Mouse (Mus musculus): ENCODE measurements around the gene Abhd8. TPM values are rescaled to one million over a fixed set of nuclear protein-coding genes. Genes with fewer than 3 reads are reported as not detected.

Abhd8 gene
- polyA plus RNA-seq (2012; ENCODE audit: insufficient read depth, insufficient read length, low replicate concordance, missing spikeins), result not detected in 2 replicates

DNA sequence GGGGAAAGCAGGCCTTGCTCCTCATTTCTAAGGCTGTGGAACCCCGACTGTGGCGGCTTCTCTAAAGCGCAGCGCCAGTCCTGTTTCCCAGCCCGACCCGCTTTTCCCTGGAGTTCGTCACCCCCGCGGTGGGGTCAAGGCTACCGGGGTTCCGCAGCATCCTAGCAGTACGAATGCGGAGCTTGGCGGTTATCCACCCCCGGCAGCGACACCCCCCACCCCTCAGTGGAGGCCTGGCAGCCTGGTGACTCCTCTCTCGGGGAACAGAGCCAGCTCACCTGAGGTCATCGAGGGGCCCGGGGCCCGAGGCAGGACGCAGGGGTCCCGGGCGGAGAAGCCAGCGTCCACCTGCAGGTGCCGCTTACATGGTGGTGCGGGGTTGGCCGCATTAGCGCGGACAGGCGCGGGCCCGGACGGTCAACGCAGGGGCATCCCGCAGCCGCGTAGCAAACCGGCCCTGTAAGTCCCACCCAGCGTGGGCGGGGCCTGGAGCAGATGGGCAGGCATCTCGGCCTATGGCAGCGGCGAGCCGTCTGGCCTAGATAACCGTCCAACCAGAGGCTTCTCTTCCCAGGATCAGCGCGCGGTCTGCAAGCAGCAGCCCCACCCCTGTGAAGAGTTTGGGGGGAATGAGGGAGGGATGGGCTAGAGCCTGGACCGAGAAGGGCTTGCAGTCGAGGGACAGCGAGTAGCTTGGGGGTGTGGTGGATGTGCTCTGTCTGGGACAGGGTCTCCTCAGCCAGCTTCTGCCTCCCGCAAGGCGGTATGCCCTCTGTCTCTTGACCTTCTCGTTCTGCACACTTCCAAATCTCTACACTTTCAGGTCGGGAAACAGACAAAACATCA is at the start of gene Abhd8:
Gene Abhd8 (minus strand): TSS at position 468 of the 846 bp plus-strand sequence.
- Histone ChIP-seq H3K4me3 (ENCODE audit: insufficient read depth, low read depth, low read length) (peak within 1 kb of the TSS; percentile 90), H3K4me1 (ENCODE audit: control insufficient read depth, insufficient read depth, low read length) (peaks cover 34% of the 10 kb centered on the region), H3K27ac (ENCODE audit: insufficient read depth, low read depth, low read length) (peak within 1 kb of the TSS; percentile 85)
- WGBS, result under 1% methylated on average over 53 of the region's 55 CpGs
- TF ChIP-seq POLR2A (IDR thresholded peaks at IDR 0.05; ENCODE audit: insufficient read depth, low read depth, low read length) (peak; percentile 54), CTCF (IDR thresholded peaks at IDR 0.05; ENCODE audit: insufficient read depth, low read depth, low read length) (0 out of 2 replicates have a peak, but pooled peaks have one; percentile 5)

GRCm38 (mm10) chr8:71511644-71512043 is 48.2 kb upstream of the Abhd8 start, which contains the start of gene Plvap:
Gene Plvap, minus strand, starts transcription at chr8:71511752.
- 80% methylated on average over 14 of the region's 14 CpGs for WGBS
- no peak for TF ChIP-seq CTCF (IDR thresholded peaks at IDR 0.05; ENCODE audit: insufficient read depth, low read depth, low read length)

GRCm38 (mm10) chr8:71509316-71509715 is 45.9 kb upstream of the Abhd8 start:
- H3K27ac ChIP-seq (ENCODE audit: insufficient read depth, low read depth, low read length), result no peak overlapping the region
- no peak for TF ChIP-seq POLR2A (IDR thresholded peaks at IDR 0.05; ENCODE audit: insufficient read depth, low read depth, low read length)
- TF ChIP-seq CTCF (IDR thresholded peaks at IDR 0.05; ENCODE audit: insufficient read depth, low read depth, low read length), result no peak
- peaks cover 8% of the 10 kb centered on the region; the same call in 1 of the 2 replicates for H3K4me1 ChIP-seq (ENCODE audit: control insufficient read depth, insufficient read depth, low read length)
- WGBS, result 74% methylated on average over 2 of the region's 2 CpGs
- H3K4me3 ChIP-seq (ENCODE audit: insufficient read depth, low read depth, low read length), result no peak overlapping the region

More at GRCm38 (mm10) chr8:71511644-71512043, 48.2 kb upstream of the Abhd8 start, which contains the start of gene Plvap:
- Histone ChIP-seq H3K27ac (ENCODE audit: insufficient read depth, low read depth, low read length) (no peak within 1 kb of the TSS), H3K4me1 (ENCODE audit: control insufficient read depth, insufficient read depth, low read length) (peaks cover 8% of the 10 kb centered on the region; the same call in 1 of the 2 replicates), H3K4me3 (ENCODE audit: insufficient read depth, low read depth, low read length) (no peak within 1 kb of the TSS)

DNA sequence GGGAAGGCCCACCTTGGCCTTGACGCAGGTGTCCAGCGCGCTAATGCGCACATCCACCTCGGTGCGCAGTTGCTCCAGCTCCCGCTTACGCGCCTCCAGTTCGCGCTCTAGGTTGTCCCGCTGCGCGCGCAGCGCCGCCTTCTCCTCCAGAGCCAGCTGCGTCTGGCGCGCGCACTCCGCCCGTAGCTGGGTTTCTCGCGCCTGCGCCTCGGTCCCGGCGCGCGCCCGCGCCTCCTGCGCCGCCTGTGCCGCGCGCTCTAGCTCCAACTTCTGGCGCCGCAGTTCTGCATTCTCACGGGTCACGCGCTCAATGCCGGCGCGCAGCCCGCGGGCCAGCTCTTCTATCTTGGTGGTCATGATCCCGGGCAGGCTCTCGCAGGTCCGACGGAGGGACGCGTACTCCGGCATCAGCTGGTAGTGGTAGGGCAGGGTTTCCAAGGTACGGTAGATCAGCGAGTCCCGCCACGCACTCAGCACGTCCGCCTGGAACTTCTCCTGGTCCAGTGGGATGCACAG is 44.2 kb upstream of the Abhd8 start:
- Histone ChIP-seq H3K4me3 (ENCODE audit: insufficient read depth, low read depth, low read length) (peak overlapping the region; percentile 55), H3K27ac (ENCODE audit: insufficient read depth, low read depth, low read length) (no peak overlapping the region), H3K4me1 (ENCODE audit: control insufficient read depth, insufficient read depth, low read length) (peaks cover 8% of the 10 kb centered on the region; the same call in 1 of the 2 replicates)
- 0 out of 2 replicates have a peak, but pooled peaks have one; percentile 35 for TF ChIP-seq POLR2A (IDR thresholded peaks at IDR 0.05; ENCODE audit: insufficient read depth, low read depth, low read length)
- TF ChIP-seq CTCF (IDR thresholded peaks at IDR 0.05; ENCODE audit: insufficient read depth, low read depth, low read length), result no peak
- under 1% methylated on average over 61 of the region's 61 CpGs for WGBS

GRCm38 (mm10) chr8:71505979-71506378 is 42.5 kb upstream of the Abhd8 start:
- 57% methylated on average over 4 of the region's 4 CpGs for WGBS
- Histone ChIP-seq H3K4me3 (ENCODE audit: insufficient read depth, low read depth, low read length) (no peak overlapping the region), H3K4me1 (ENCODE audit: control insufficient read depth, insufficient read depth, low read length) (peaks cover 8% of the 10 kb centered on the region; the same call in 1 of the 2 replicates), H3K27ac (ENCODE audit: insufficient read depth, low read depth, low read length) (no peak overlapping the region)
- TF ChIP-seq CTCF (IDR thresholded peaks at IDR 0.05; ENCODE audit: insufficient read depth, low read depth, low read length) (no peak), POLR2A (IDR thresholded peaks at IDR 0.05; ENCODE audit: insufficient read depth, low read depth, low read length) (no peak)

- 94% methylated on average over 4 of the region's 4 CpGs for WGBS
- no peak overlapping the region for H3K4me3 ChIP-seq (ENCODE audit: insufficient read depth, low read depth, low read length)
- no peak for TF ChIP-seq CTCF (IDR thresholded peaks at IDR 0.05; ENCODE audit: insufficient read depth, low read depth, low read length)
- TF ChIP-seq POLR2A (IDR thresholded peaks at IDR 0.05; ENCODE audit: insufficient read depth, low read depth, low read length), result no peak
- no peak overlapping the region for H3K27ac ChIP-seq (ENCODE audit: insufficient read depth, low read depth, low read length)
- peaks cover 8% of the 10 kb centered on the region; the same call in 1 of the 2 replicates for H3K4me1 ChIP-seq (ENCODE audit: control insufficient read depth, insufficient read depth, low read length)
These were observed 41.9 kb upstream of the Abhd8 start for GRCm38 (mm10) chr8:71505326-71505725.

- Histone ChIP-seq H3K27ac (ENCODE audit: insufficient read depth, low read depth, low read length) (no peak overlapping the region), H3K4me1 (ENCODE audit: control insufficient read depth, insufficient read depth, low read length) (0 out of 2 replicates have a peak, but pooled peaks cover 5% of the 10 kb centered on the region), H3K4me3 (ENCODE audit: insufficient read depth, low read depth, low read length) (no peak overlapping the region)
- 89% methylated on average over 4 of the region's 4 CpGs for WGBS
- TF ChIP-seq POLR2A (IDR thresholded peaks at IDR 0.05; ENCODE audit: insufficient read depth, low read depth, low read length) (no peak), CTCF (IDR thresholded peaks at IDR 0.05; ENCODE audit: insufficient read depth, low read depth, low read length) (no peak)
These were observed 40.9 kb upstream of the Abhd8 start for GRCm38 (mm10) chr8:71504349-71504748.

DNA sequence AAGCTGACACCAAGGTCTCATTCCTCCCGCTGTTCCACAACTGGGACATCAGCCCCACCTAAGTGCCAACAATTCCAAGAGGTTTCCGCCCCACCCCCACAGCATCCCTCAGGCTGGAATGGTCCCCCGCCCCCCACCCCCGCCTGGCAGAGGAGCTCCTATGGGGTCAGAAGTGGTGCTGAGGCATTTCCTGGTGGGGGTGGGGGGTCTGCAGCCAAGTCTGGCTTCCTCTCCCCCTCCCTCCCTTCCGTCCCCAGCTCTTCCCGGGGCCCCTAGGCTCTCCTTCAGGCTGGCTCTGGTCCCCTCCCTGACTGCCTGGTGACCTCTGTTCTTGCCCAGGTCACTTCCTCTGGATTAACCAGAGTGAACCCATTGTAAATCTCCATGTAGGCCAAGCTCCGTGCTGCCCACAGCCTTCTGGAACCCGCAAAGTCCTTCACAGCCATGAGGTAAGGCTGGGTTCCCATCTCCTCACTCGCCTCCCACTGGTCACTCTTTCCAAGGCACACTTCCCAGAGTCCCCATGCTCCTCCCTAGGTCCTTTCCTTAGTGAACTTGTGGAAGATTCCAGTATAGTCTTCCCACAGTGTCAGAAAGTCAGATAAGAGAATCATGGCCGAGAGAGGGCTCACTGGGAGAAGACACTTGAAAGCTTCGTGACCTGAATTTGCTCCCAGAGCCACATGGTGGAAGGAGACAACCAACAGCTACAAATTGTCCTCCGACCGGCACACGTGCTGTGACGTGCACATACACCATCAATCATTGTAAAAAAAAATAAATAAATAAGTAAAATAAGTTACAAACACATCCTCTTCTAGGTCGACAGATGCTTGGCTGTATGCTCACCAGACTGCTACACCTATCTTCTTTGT is 35.6 kb upstream of the Abhd8 start:
- WGBS, result 55% methylated on average over 16 of the region's 16 CpGs
- Histone ChIP-seq H3K4me3 (ENCODE audit: insufficient read depth, low read depth, low read length) (no peak overlapping the region), H3K4me1 (ENCODE audit: control insufficient read depth, insufficient read depth, low read length) (peaks cover 28% of the 10 kb centered on the region), H3K27ac (ENCODE audit: insufficient read depth, low read depth, low read length) (no peak overlapping the region)
- TF ChIP-seq POLR2A (IDR thresholded peaks at IDR 0.05; ENCODE audit: insufficient read depth, low read depth, low read length) (no peak), CTCF (IDR thresholded peaks at IDR 0.05; ENCODE audit: insufficient read depth, low read depth, low read length) (no peak)

All from olfactory bulb, adult 2 months (tissue).